Mouse (Mus musculus) cerebellum, adult 18-20 months (tissue): ENCODE data around the gene Col16a1.
A peak's percentile ranks its signal among the peaks of the same experiment; 100 is the strongest.

ENCODE experiments used
- DNase-seq, 2 experiments: peaks; one replicate each; pipeline ENCODE4 v3.0.0; 2021

Col16a1 gene

GRCm38 (mm10) chr4:130047331-130048202 is at the start of gene Col16a1:
Gene Col16a1, plus strand, starts transcription at chr4:130047840.
- DNase-seq: peak; percentile 59 to 63

GRCm38 (mm10) chr4:129998124-129998523 is 49.5 kb upstream of the Col16a1 start:
- no peak for DNase-seq

GRCm38 (mm10) chr4:130001710-130002109 is 45.9 kb upstream of the Col16a1 start:
- no peak for DNase-seq

GRCm38 (mm10) chr4:130002157-130002556 is 45.5 kb upstream of the Col16a1 start:
- no peak for DNase-seq

GRCm38 (mm10) chr4:130005593-130005992 is 42.0 kb upstream of the Col16a1 start:
- DNase-seq: no peak

- DNase-seq: no peak
These were observed 41.1 kb upstream of the Col16a1 start for GRCm38 (mm10) chr4:130006533-130006932.

GRCm38 (mm10) chr4:130009043-130009442 is 38.6 kb upstream of the Col16a1 start:
- peak; percentile 43 to 49 for DNase-seq

- no peak for DNase-seq
These were observed 36.9 kb upstream of the Col16a1 start for GRCm38 (mm10) chr4:130010723-130011122.

- peak in 1 of 2 experiments; percentile 39 for DNase-seq
These were observed 35.4 kb upstream of the Col16a1 start for GRCm38 (mm10) chr4:130012234-130012633.

GRCm38 (mm10) chr4:130013111-130013510 is 34.5 kb upstream of the Col16a1 start:
- DNase-seq: no peak

GRCm38 (mm10) chr4:130016010-130016409 is 31.6 kb upstream of the Col16a1 start:
- DNase-seq: no peak

GRCm38 (mm10) chr4:130017036-130017674 is 30.5 kb upstream of the Col16a1 start:
- DNase-seq: no peak

- DNase-seq: no peak
These were observed 24.7 kb upstream of the Col16a1 start for GRCm38 (mm10) chr4:130022952-130023351.

- no peak for DNase-seq
These were observed 24.0 kb upstream of the Col16a1 start for GRCm38 (mm10) chr4:130023511-130024231.

GRCm38 (mm10) chr4:130025544-130025943 is 22.1 kb upstream of the Col16a1 start:
- no peak for DNase-seq

- DNase-seq: no peak
These were observed 16.5 kb upstream of the Col16a1 start for GRCm38 (mm10) chr4:130031146-130031545.

GRCm38 (mm10) chr4:130033496-130033895 is 14.1 kb upstream of the Col16a1 start:
- DNase-seq: no peak

GRCm38 (mm10) chr4:130036112-130036511 is 11.5 kb upstream of the Col16a1 start:
- DNase-seq: peak; percentile 39 to 72

GRCm38 (mm10) chr4:130036573-130037401 is 10.9 kb upstream of the Col16a1 start:
- DNase-seq: peak; percentile 39 to 41

GRCm38 (mm10) chr4:130039351-130039750 is 8.3 kb upstream of the Col16a1 start:
- no peak for DNase-seq

GRCm38 (mm10) chr4:130041076-130041475 is 6.6 kb upstream of the Col16a1 start:
- no peak for DNase-seq

GRCm38 (mm10) chr4:130044211-130044610 is 3.4 kb upstream of the Col16a1 start:
- peak in 1 of 2 experiments; percentile 26 for DNase-seq
